Mouse (Mus musculus): Measurements from ENCODE around the gene Kdm4a. TPM values are rescaled to one million over a fixed set of nuclear protein-coding genes. Genes with fewer than 3 reads are reported as not detected.

Kdm4a gene
- total and polyA plus RNA-seq, 3 experiments, result 36.9 to 58.8 (median 43.6) TPM

DNA sequence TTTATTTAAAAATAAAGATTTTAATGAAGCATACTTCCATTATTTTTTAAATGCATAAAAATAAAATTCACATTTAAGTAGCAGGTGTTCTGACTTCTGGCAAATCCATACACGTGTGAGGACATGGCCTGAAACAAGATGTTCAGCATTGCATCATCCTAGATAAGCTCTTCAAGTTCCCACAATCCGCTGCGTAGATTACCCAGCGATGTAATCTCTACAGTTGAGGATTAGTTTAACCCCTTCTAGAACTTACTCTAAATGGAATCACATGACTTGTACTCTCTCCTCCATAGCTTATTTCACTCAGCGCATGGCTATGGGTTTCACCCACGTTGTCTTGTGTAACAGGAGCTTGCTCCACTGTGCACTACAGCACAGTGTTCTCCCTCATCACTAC is 78.3 kb downstream of the Kdm4a start:
- no peak overlapping the region for H3K9ac ChIP-seq (ENCODE audit: insufficient read depth, low read depth)
- DNase-seq (ENCODE audit: extremely low read depth), result no peak

GRCm38 (mm10) chr4:118099637-118100364 is 80.0 kb downstream of the Kdm4a start:
- dilution Hi-C loops (cut with MboI; ENCODE audit: extremely low pct_ligation_motif_present, extremely low pct_unique_long_range_greater_than_20kb, low sequenced_read_pairs) (no loop called here), in situ Hi-C loops (cut with MboI; ENCODE audit: low pct_ligation_motif_present, low pct_unique_long_range_greater_than_20kb, low sequenced_read_pairs) (loop anchor here (5.0 to 25.0 kb wide), 2 partner anchors 78 to 262 kb away; partner anchors contain the start of gene Slc6a9)
- Histone ChIP-seq H3K79me2 (replicated peaks; ENCODE audit: control insufficient read depth, extremely low read depth, insufficient read depth, poor library complexity, severe bottlenecking) (no peaks in the 10 kb centered on the region), H3K27ac (ENCODE audit: insufficient read depth, low read depth) (no peak overlapping the region), H3K9ac (ENCODE audit: insufficient read depth, low read depth) (no peak overlapping the region), H3K4me1 (ENCODE audit: control insufficient read depth in 1 of 2, insufficient read depth in 2 of 2) (peaks cover 14 to 19% of the 10 kb centered on the region in 2 experiments), H3K9me3 (replicated peaks; ENCODE audit: low read length) (no peaks in the 10 kb centered on the region), H3K27me3 (replicated peaks) (no peaks in the 10 kb centered on the region), H3K36me3 (replicated peaks in 1 of 2; ENCODE audit: control insufficient read depth in 1 of 2, insufficient read depth in 1 of 2, low read length in 1 of 2) (peaks cover 6 to 32% of the 10 kb centered on the region in 2 experiments), H3K4me2 (ENCODE audit: insufficient read depth, low read depth, poor library complexity, severe bottlenecking) (no peak overlapping the region), H3K4me3 (replicated peaks in 1 of 3; ENCODE audit: low read depth in 2 of 3, low read length in 2 of 3, poor library complexity in 1 of 3) (no peak overlapping the region)
- TF ChIP-seq JUN (IDR thresholded peaks at IDR 0.05; ENCODE audit: insufficient read depth, low read depth, low read length) (no peak), MAX (IDR thresholded peaks at IDR 0.05; ENCODE audit: low read length) (no peak), ZKSCAN1 (IDR thresholded peaks at IDR 0.05; ENCODE audit: borderline replicate concordance, low read depth, low read length) (no peak), POLR2A (IDR thresholded peaks at IDR 0.05; ENCODE audit: low read depth, low read length) (no peak), CHD2 (IDR thresholded peaks at IDR 0.05; ENCODE audit: low read length) (no peak), SIN3A (IDR thresholded peaks at IDR 0.05; ENCODE audit: low read length) (no peak), ZMIZ1 (IDR thresholded peaks at IDR 0.05; ENCODE audit: low read depth, low read length) (no peak), HCFC1 (IDR thresholded peaks at IDR 0.05; ENCODE audit: low read depth, low read length) (no peak), E2F4 (IDR thresholded peaks at IDR 0.05; ENCODE audit: insufficient replicate concordance, low read depth, low read length) (no peak), ELF1 (IDR thresholded peaks at IDR 0.05; ENCODE audit: low read depth, low read length) (no peak), KAT2A (IDR thresholded peaks at IDR 0.05; ENCODE audit: insufficient replicate concordance, low read length) (no peak), TCF12 (IDR thresholded peaks at IDR 0.05; ENCODE audit: low read depth, low read length) (no peak), MXI1 (IDR thresholded peaks at IDR 0.05; ENCODE audit: low read depth, low read length) (no peak), IRF4 (IDR thresholded peaks at IDR 0.05; ENCODE audit: low read depth, low read length) (no peak), CHD1 (IDR thresholded peaks at IDR 0.05; ENCODE audit: low read depth, low read length) (no peak), ZC3H11A (IDR thresholded peaks at IDR 0.05; ENCODE audit: low read depth, low read length) (no peak), CTCF (conservative IDR thresholded peaks at IDR 0.05 in 1 of 2, IDR thresholded peaks at IDR 0.05 in 1 of 2; ENCODE audit: low read depth in 2 of 2, low read length in 2 of 2) (no peak), UBTF (IDR thresholded peaks at IDR 0.05; ENCODE audit: low read depth, low read length) (no peak), USF2 (conservative IDR thresholded peaks at IDR 0.05; ENCODE audit: low read depth, low read length) (no peak)
- no peak for DNase-seq (ENCODE audit: extremely low read depth)

More for the DNA sequence above, 78.3 kb downstream of the Kdm4a start:
- Histone ChIP-seq H3K9me3 (replicated peaks; ENCODE audit: low read length) (no peaks in the 10 kb centered on the region), H3K36me3 (replicated peaks in 1 of 2; ENCODE audit: control insufficient read depth in 1 of 2, insufficient read depth in 1 of 2, low read length in 1 of 2) (peaks cover 6 to 31% of the 10 kb centered on the region in 2 experiments), H3K79me2 (replicated peaks; ENCODE audit: control insufficient read depth, extremely low read depth, insufficient read depth, poor library complexity, severe bottlenecking) (no peaks in the 10 kb centered on the region), H3K4me1 (ENCODE audit: control insufficient read depth in 1 of 2, insufficient read depth in 2 of 2) (peaks cover 14 to 19% of the 10 kb centered on the region in 2 experiments), H3K27ac (ENCODE audit: insufficient read depth, low read depth) (no peak overlapping the region), H3K4me3 (replicated peaks in 1 of 3; ENCODE audit: low read depth in 2 of 3, low read length in 2 of 3, poor library complexity in 1 of 3) (no peak overlapping the region), H3K4me2 (ENCODE audit: insufficient read depth, low read depth, poor library complexity, severe bottlenecking) (no peak overlapping the region), H3K27me3 (replicated peaks) (no peaks in the 10 kb centered on the region)
- TF ChIP-seq ZMIZ1 (IDR thresholded peaks at IDR 0.05; ENCODE audit: low read depth, low read length), result no peak
- in situ Hi-C loops (cut with MboI; ENCODE audit: low pct_ligation_motif_present, low pct_unique_long_range_greater_than_20kb, low sequenced_read_pairs), result no loop called here
- dilution Hi-C loops (cut with MboI; ENCODE audit: extremely low pct_ligation_motif_present, extremely low pct_unique_long_range_greater_than_20kb, low sequenced_read_pairs), result no loop called here
